Mouse (Mus musculus) lung, adult 2 months (tissue): ENCODE results near the gene Mcmbp.

ENCODE experiments used
- CTCF ChIP-seq: fragments of 200-500 bp; IDR thresholded peaks from 2 replicates; pipeline ENCODE4 v1.5.1; 2011; ENCODE audit warnings: mild to moderate bottlenecking, low read length, control low read depth; ENCODE audit not compliant: insufficient read depth
- POLR2A ChIP-seq: fragments of 200-500 bp; IDR thresholded peaks from 2 replicates; pipeline ENCODE4 v1.6.1; 2011; ENCODE audit warnings: low read depth, mild to moderate bottlenecking, control low read depth, low read length, borderline replicate concordance; ENCODE audit errors: extremely low read depth

- no peak for TF ChIP-seq CTCF
- no peak for TF ChIP-seq POLR2A
Measured at GRCm38 (mm10) chr7:128717991-128718390, 22.3 kb downstream of the Mcmbp start.
